Mouse (Mus musculus) spleen, postnatal 36 days (tissue): ENCODE measurements around the gene S100a16.

Experiments
- DNase-seq, 2 experiments: peaks; one replicate each; pipeline ENCODE4 v3.0.0; 2022; ENCODE audit warnings: low spot score in 2 of 2, mixed read lengths in 1 of 2

The S100a16 gene

GRCm38 (mm10) chr3:90585595-90585994, 48.5 kb downstream of the S100a16 start:
- peak; percentile 51 to 54 for DNase-seq

GRCm38 (mm10) chr3:90586016-90586643, 49.1 kb downstream of the S100a16 start:
- DNase-seq, result peak in 1 of 2 experiments; percentile 35

GRCm38 (mm10) chr3:90586906-90587305, 49.9 kb downstream of the S100a16 start:
- peak; percentile 94 to 95 for DNase-seq

GRCm38 (mm10) chr3:90587361-90588101, 50.5 kb downstream of the S100a16 start:
- DNase-seq, result peak; percentile 40 to 50

- peak; percentile 28 to 32 for DNase-seq
These were observed 52.3 kb downstream of the S100a16 start for GRCm38 (mm10) chr3:90589390-90589789.

GRCm38 (mm10) chr3:90589947-90590346, 52.9 kb downstream of the S100a16 start, which contains the start of gene S100a2:
Gene S100a2, plus strand, starts transcription at chr3:90590247.
- DNase-seq, result no peak
